Mouse (Mus musculus): ENCODE results near the gene Arl15.

DNA sequence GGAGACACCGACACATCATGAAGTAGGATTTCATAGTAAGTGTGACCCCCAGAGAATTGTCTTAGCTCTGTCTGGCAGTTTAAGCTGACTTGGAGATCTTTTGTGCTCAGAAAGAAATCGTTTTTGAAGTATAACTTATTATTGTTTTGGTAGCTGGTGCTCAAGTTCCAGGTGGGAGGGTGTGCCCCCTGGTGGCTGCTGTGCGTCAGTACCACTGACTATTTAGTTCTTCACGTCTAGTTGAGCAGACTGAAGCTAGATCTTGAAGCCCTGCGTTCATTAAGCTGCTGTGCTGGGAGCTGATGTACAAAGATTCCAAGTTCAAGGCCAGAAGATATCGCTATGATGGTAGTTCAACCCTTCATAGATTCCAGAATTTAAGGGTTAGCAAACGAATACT lies 71.5 kb downstream of the Arl15 start:
- no peak for TF ChIP-seq GATA1 (IDR thresholded peaks at IDR 0.05; ENCODE audit: borderline replicate concordance, low read length)
- no peak for TF ChIP-seq FLI1 (IDR thresholded peaks at IDR 0.05; ENCODE audit: low read length)
